Mouse (Mus musculus) spleen, adult 2 months (tissue): ENCODE results near the gene Pla2g16. TPM values are rescaled to one million over a fixed set of nuclear protein-coding genes. Genes with fewer than 3 reads are reported as not detected.

Source experiments
- DNase-seq, 2 experiments: peaks; one replicate each; pipeline versions ENCODE4 v3.0.0 to v3.0.0-alpha.2; 2012 to 2021; ENCODE audit warnings: low spot score in 2 of 2, low read depth in 1 of 2
- H3K27ac ChIP-seq: fragments of 200-500 bp; 2 replicates; pipeline ENCODE4 v1.5.1; 2012; ENCODE audit warnings: low read length, inconsistent platforms; ENCODE audit not compliant: insufficient read depth
- H3K27me3 ChIP-seq: fragments of 200-500 bp; 2 replicates; pipeline ENCODE4 v1.6.1; 2012; ENCODE audit warnings: mild to moderate bottlenecking, moderate library complexity, low read length, inconsistent platforms; ENCODE audit not compliant: control insufficient read depth, insufficient read depth
- H3K36me3 ChIP-seq: fragments of 200-500 bp; 2 replicates; pipeline ENCODE4 v1.6.1; 2012; ENCODE audit warnings: mild to moderate bottlenecking, low read length, inconsistent platforms; ENCODE audit not compliant: control insufficient read depth, insufficient read depth
- H3K4me1 ChIP-seq: fragments of 200-500 bp; 2 replicates; pipeline ENCODE4 v1.6.1; 2011; ENCODE audit warnings: inconsistent platforms; ENCODE audit not compliant: control insufficient read depth, insufficient read depth, insufficient read length
- H3K4me3 ChIP-seq: fragments of 200-500 bp; 2 replicates; pipeline ENCODE4 v1.5.1; 2011; ENCODE audit warnings: mild to moderate bottlenecking, inconsistent platforms; ENCODE audit not compliant: insufficient read depth, insufficient read length; ENCODE audit errors: extremely low read depth
- CTCF ChIP-seq: fragments of 200-500 bp; IDR thresholded peaks from 2 replicates; pipeline ENCODE4 v1.5.1; 2011; ENCODE audit warnings: mild to moderate bottlenecking, inconsistent platforms; ENCODE audit not compliant: insufficient read depth, insufficient read length, insufficient replicate concordance; ENCODE audit errors: extremely low read depth
- POLR2A ChIP-seq: fragments of 200-500 bp; IDR thresholded peaks from 2 replicates; pipeline ENCODE4 v1.6.1; 2011; ENCODE audit warnings: low read depth, low read length, inconsistent platforms
- WGBS: fragments of 180-500 bp; shearing (Covaris S2); methylation state at CpG from one replicate; pipeline ENCODE4 v1.1.7; 2018; 5-methylcytosine and 5-hydroxymethylcytosine counted together
- polyA plus RNA-seq: library from polyadenylated mRNA; depleted of rRNA; stranded (reverse); fragments of >200 nt; gene quantifications from 2 replicates; pipeline ENCODE4 v1.2.3, GENCODE M21; 2012

Gene Pla2g16
- polyA plus RNA-seq, 1 experiment: 17.2 TPM

DNA sequence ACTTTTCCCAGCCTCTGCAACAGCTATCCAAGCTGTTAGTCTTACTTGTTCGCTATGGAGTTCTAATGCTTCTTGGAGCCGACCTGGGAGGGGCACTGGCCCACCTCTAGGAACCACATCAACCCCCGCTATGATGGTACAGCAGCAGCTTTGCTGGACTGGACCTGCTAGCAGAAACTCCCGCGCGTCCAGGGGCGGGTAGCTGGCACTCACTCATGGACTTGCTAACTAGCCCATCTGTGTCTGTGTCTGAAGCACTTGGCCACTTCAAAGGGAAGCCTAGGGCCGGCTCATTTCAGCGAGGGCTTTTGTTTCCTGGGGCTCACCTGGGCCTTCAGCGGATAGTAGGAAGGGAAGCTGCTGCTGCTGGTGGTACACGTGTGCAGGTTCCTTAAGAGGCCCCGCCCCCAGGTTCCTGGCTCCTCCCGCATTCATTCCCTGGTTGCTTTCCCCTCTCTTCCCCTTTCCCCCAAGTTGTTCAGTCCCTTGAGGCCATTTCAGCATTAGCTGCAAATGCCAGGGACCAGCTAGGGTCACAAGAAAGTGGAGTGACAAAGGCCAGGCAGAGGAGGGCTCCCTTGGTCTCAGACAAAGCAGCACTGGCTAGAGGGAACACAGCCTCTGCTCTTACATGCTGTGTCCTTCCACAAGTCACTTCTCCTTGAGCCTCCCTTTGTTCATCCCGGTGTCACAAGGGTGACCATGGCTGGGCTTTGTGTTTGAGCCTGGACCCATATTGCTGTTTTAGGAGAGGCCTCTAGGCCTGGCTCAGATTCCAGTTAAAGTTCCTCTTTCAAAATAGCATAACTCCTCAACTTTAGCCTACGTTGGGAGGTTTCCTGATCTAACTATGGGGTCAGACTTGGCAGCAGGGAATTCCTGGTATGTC, 49.8 kb downstream of the Pla2g16 start, which contains the start of gene Lgals12:
Lgals12 (minus strand) TSS at position 393 of the 889 bp plus-strand sequence.
- DNase-seq: no peak
- WGBS: 31% methylated on average over 15 of the region's 15 CpGs
- H3K27ac ChIP-seq: no peak within 1 kb of the TSS
- H3K36me3 ChIP-seq: no peaks in the 10 kb centered on the region
- 0 out of 2 replicates have a peak, but pooled peaks cover 2% of the 10 kb centered on the region for H3K4me1 ChIP-seq
- no peaks in the 10 kb centered on the region for H3K27me3 ChIP-seq
- no peak within 1 kb of the TSS for H3K4me3 ChIP-seq
- no peak for TF ChIP-seq POLR2A
- no peak for TF ChIP-seq CTCF

DNA sequence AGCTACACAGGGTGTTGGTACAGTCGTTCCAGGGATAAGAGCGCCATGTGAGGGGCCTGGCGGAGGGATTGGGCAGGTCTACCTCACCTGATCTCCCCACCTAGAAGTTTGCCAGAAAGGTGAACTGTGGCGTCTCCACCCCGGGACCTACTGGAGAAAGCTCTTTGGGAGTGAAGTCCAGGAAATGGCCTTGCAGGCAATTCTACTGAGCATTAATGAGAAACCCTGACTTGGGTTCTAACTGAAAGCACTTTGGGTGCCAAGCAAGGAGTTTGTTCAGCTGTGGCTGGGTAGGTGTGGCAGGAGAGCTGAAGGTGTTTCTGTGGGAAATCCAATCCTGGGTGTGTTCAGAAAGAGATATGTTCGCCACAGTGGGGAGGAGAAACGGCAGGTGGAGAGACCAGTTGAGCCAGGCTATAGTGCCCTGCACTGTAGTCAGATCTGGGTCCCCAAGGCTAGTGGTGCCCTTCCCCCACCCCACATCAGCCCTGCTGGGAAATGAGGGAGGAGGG, 50.5 kb downstream of the Pla2g16 start:
- DNase-seq: no peak
- no peak overlapping the region for H3K27ac ChIP-seq

DNA sequence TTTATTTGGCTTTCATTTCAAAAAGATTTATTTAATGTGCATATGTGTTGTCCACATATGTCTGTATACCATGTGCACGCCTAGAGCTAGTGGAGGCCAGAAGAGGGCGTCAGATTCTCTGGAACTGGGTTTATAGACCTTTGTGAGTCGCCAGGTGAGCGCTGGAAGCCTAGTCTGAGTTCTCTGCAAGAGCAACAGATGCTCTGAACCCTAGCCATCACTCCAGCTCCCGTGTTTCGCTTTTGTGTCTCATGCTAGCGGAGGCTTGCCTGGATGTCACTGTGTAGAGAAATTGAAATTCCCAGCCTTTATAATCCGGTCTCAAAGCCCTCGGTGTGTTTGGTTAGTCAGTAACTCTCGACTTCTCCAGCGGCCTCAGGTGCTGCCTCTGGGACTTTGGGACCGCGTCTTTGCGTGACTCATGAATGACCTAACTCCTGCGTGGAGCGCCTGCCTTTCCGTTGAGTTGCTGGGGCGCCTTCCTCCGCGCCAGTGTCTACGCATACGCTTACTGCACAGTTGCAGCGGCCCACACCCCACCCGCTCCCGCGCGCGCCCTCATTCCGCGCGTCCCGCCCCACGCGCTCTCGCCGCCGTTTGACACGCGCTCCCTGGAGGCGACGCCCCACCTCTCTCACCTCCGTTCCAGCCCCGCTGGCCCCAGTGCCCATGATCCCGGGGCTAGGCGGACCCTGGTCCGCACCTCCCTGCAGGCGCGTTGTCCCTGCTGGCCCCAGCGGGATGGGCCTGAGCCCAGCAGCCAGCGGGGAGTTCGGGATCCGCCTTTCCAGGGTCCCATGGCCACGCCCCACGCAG, 54.9 kb downstream of the Pla2g16 start, which contains the start of gene Hrasls5:
Hrasls5 (plus strand) TSS at position 600 of the 816 bp plus-strand sequence.
- H3K27me3 ChIP-seq: peaks cover 4% of the 10 kb centered on the region; the same call in 1 of the 2 replicates
- H3K4me3 ChIP-seq: 0 out of 2 replicates have a peak within 1 kb of the TSS, but pooled peaks have one; percentile 11
- H3K27ac ChIP-seq: no peak within 1 kb of the TSS
- H3K4me1 ChIP-seq: peaks cover 7% of the 10 kb centered on the region; the same call in 1 of the 2 replicates
- WGBS: 10% methylated on average over 54 of the region's 54 CpGs
- H3K36me3 ChIP-seq: no peaks in the 10 kb centered on the region
- DNase-seq: no peak
- no peak for TF ChIP-seq CTCF
- no peak for TF ChIP-seq POLR2A

More for the DNA sequence above, 50.5 kb downstream of the Pla2g16 start:
- peaks cover 4% of the 10 kb centered on the region; the same call in 1 of the 2 replicates for H3K27me3 ChIP-seq
- WGBS: 78% methylated on average over 7 of the region's 7 CpGs
- no peaks in the 10 kb centered on the region for H3K36me3 ChIP-seq
- no peak for TF ChIP-seq CTCF
- no peak for TF ChIP-seq POLR2A
- no peak overlapping the region for H3K4me3 ChIP-seq
- H3K4me1 ChIP-seq: peaks cover 7% of the 10 kb centered on the region; the same call in 1 of the 2 replicates

DNA sequence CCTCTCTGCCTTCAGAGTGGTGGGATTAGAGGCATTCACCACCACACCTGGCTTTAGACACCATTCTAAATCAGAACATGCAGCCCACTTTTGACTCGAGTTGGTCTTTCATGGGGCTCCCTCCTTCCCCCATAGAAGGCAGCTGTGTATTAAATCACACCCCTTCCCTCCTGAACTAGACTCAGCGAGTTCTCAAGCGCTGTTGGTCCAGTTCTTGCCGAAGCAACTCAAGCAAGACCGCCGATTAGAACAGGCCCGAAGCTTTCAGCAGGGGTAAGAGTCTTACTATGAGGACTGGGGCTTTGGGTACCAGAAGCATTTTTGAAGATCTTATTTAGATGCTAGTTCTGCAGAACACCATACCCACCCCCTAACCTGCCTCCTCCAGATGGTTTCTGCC, 55.9 kb downstream of the Pla2g16 start:
- Histone ChIP-seq H3K36me3 (no peaks in the 10 kb centered on the region), H3K27me3 (peaks cover 4% of the 10 kb centered on the region; the same call in 1 of the 2 replicates), H3K4me3 (no peak overlapping the region), H3K27ac (no peak overlapping the region), H3K4me1 (peaks cover 5% of the 10 kb centered on the region; the same call in 1 of the 2 replicates)
- no peak for TF ChIP-seq CTCF
- WGBS: 80% methylated on average over 7 of the region's 7 CpGs
- DNase-seq: no peak

DNA sequence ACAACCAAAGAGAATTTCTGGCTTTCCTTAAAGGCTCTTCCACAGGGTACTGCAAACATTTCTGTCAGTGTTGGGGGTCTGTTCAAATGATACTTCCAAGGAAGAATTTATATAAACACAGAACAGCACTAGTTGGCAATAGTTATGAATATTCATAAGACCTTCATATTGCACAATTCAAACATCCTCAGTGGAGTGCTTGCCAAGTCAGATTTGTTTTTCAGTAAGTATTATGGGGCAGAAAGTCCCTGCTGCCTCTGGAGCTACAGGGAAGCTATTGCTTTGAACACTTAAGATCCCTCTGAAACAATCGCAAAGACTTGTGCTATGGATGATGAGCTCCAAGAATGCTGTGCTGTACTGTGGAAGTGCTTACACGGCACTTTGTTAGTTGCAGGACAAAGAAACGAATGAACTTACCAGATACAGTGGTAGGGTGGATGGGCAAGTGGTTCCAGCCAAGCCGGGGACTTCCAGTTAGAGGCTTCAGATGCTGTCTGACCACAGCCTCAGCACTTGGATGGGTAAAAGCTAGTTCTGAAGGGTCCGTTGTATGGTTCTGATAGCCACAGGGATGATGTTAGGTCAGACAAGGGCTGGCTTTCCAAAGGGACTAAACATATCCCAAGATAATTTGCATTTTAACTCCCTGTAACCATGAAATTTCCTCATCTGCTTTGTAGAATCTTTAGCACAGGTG, 59.1 kb downstream of the Pla2g16 start:
- no peak for DNase-seq
- Histone ChIP-seq H3K4me1 (peaks cover 5% of the 10 kb centered on the region; the same call in 1 of the 2 replicates), H3K4me3 (no peak overlapping the region), H3K27me3 (peaks cover 4% of the 10 kb centered on the region; the same call in 1 of the 2 replicates), H3K36me3 (no peaks in the 10 kb centered on the region), H3K27ac (no peak overlapping the region)
- no peak for TF ChIP-seq POLR2A
- no peak for TF ChIP-seq CTCF
- 80% methylated on average over 5 of the region's 5 CpGs for WGBS

DNA sequence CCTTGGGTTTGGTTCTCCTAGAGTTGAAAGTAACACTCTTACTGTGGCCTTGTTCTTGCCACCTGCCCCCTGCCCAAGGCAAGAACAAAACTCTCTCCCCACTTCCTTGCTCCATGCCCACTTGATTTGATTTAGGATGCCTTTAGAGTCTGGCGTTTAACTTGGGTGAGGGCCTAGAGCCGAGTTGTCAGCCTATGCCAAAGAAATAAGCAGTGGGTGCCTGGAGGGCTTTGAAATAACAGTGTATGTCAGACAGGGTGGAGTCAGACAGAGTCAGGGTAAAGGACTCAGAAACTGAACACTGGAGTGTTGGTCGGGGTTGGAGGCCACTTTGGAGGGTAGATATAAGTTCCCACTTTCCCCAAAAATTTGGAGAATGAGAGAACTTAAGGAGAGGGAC, 59.8 kb downstream of the Pla2g16 start:
- WGBS: 78% methylated on average over 3 of the region's 3 CpGs
- H3K4me1 ChIP-seq: peaks cover 5% of the 10 kb centered on the region; the same call in 1 of the 2 replicates
- no peak for DNase-seq
- H3K4me3 ChIP-seq: no peak overlapping the region
- TF ChIP-seq POLR2A (no peak), CTCF (no peak)
- no peaks in the 10 kb centered on the region for H3K36me3 ChIP-seq
- H3K27me3 ChIP-seq: peaks cover 4% of the 10 kb centered on the region; the same call in 1 of the 2 replicates
- H3K27ac ChIP-seq: no peak overlapping the region
